Mouse (Mus musculus) olfactory bulb, adult 2 months (tissue): ENCODE data around the gene Cchcr1.

Experiments
- CTCF ChIP-seq: fragments of 200-500 bp; IDR thresholded peaks from 2 replicates; pipeline ENCODE4 v1.5.1; 2012; ENCODE audit warnings: low read depth, mild to moderate bottlenecking, low read length, moderate library complexity; ENCODE audit not compliant: insufficient read depth
- POLR2A ChIP-seq: fragments of 200-500 bp; IDR thresholded peaks from 2 replicates; pipeline ENCODE4 v1.6.1; 2012; ENCODE audit warnings: mild to moderate bottlenecking, low read depth, low read length, moderate library complexity; ENCODE audit not compliant: insufficient read depth

GRCm38 (mm10) chr17:35515911-35516640, 824 bp upstream of the Cchcr1 start:
- TF ChIP-seq CTCF (no peak), POLR2A (no peak)
